Mouse (Mus musculus): Measurements from ENCODE around the gene Rasgef1b. TPM values are rescaled to one million over a fixed set of nuclear protein-coding genes. Genes with fewer than 3 reads are reported as not detected.

Rasgef1b gene
- polyA plus RNA-seq, 2 experiments = 4.3 to 9.2 TPM

DNA sequence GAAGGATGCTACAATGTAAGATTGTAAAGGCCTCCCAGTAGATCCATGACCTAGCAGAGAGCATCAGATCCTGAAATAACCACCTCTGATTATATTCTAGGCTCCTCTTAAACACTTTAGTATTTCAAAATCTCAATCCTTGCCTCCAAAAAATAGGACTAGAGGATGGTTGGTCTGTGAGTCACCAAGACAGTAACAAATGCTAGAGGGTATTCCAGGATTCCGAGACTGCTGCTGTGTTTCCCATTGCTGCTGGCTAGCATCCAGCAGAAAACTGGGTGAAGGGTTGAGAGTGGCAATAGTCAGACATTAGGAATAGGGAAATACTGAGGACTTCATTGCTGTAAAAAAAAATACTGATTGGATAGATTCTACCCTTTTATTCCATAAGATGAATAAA, 457.3 kb downstream of the Rasgef1b start:
- WGBS = 63% methylated on average over 1 of the region's 1 CpGs
- Histone ChIP-seq H3K9me3 (ENCODE audit: control insufficient read depth, low read length) (no peaks in the 10 kb centered on the region), H3K9ac (ENCODE audit: low read depth, low read length, severe bottlenecking) (no peak overlapping the region), H3K36me3 (ENCODE audit: control insufficient read depth, insufficient read depth, low read length) (no peaks in the 10 kb centered on the region), H3K4me3 (replicated peaks; ENCODE audit: low read length) (no peak overlapping the region), H3K4me1 (ENCODE audit: control insufficient read depth, insufficient read depth, low read length) (no peaks in the 10 kb centered on the region), H3K4me2 (replicated peaks; ENCODE audit: low read depth, low read length, severe bottlenecking) (no peak overlapping the region), H3K27ac (replicated peaks; ENCODE audit: low read depth, low read length) (no peak overlapping the region), H3K27me3 (ENCODE audit: control insufficient read depth, insufficient read depth, low read length) (no peaks in the 10 kb centered on the region)
- DNase-seq (ENCODE audit: low spot score) (no peak), ATAC-seq (ENCODE audit: low FRiP score, low read depth) (no peak)
- no peak for TF ChIP-seq POLR2A (IDR thresholded peaks at IDR 0.05; ENCODE audit: borderline replicate concordance, extremely low read depth, insufficient read depth, insufficient read length)

DNA sequence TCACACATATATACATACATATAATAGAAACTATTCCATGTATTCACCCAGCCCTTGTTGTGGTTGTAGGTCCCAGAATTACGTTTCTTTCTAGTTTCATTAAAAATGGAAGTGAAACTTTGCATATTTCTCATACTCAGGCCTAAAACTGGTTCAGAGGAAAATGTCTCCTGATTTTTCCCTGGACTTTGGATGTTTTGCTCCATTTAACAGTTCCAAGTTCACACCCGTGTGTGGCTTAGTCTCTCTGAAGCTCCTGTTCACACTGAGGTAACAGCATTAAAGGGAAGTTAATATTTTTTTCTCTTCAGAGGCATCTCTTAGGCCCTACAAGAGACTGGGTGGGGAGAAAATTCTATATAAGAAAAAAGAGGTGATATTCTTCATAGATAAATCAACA, 459.7 kb downstream of the Rasgef1b start:
- H3K27me3 ChIP-seq (ENCODE audit: control insufficient read depth, insufficient read depth, low read length) = no peaks in the 10 kb centered on the region
- H3K9ac ChIP-seq (ENCODE audit: low read depth, low read length, severe bottlenecking) = no peak overlapping the region
- H3K9me3 ChIP-seq (ENCODE audit: control insufficient read depth, low read length) = no peaks in the 10 kb centered on the region
- no peak overlapping the region for H3K27ac ChIP-seq (replicated peaks; ENCODE audit: low read depth, low read length)
- H3K36me3 ChIP-seq (ENCODE audit: control insufficient read depth, insufficient read depth, low read length) = no peaks in the 10 kb centered on the region
- H3K4me3 ChIP-seq (replicated peaks; ENCODE audit: low read length) = no peak overlapping the region
- DNase-seq (ENCODE audit: low spot score) (no peak), ATAC-seq (ENCODE audit: low FRiP score, low read depth) (no peak)
- 86% methylated on average over 2 of the region's 2 CpGs for WGBS
- H3K4me2 ChIP-seq (replicated peaks; ENCODE audit: low read depth, low read length, severe bottlenecking) = no peak overlapping the region
- no peak for TF ChIP-seq POLR2A (IDR thresholded peaks at IDR 0.05; ENCODE audit: borderline replicate concordance, extremely low read depth, insufficient read depth, insufficient read length)
- H3K4me1 ChIP-seq (ENCODE audit: control insufficient read depth, insufficient read depth, low read length) = no peaks in the 10 kb centered on the region

DNA sequence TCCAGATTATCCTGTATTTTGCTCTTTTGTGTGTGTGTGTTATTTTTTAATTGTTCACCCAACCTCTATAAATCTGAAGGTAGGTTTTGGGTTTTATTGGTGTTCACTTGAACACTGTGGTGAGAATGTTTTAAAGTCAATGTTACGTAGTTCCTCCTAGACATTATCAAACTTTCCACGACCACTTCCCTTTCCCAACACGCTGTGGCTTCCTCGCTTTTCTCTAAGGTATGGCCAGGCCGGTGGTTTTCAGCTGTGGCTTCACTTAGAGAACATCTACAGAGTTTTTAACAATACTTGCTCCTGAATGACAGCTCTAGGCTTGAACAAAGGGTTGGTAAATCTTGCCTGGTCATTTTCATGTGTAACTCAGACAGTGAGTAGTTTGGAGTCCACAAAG, 461.5 kb downstream of the Rasgef1b start:
- no peak overlapping the region for H3K4me2 ChIP-seq (replicated peaks; ENCODE audit: low read depth, low read length, severe bottlenecking)
- H3K9me3 ChIP-seq (ENCODE audit: control insufficient read depth, low read length) = no peaks in the 10 kb centered on the region
- no peak for TF ChIP-seq POLR2A (IDR thresholded peaks at IDR 0.05; ENCODE audit: borderline replicate concordance, extremely low read depth, insufficient read depth, insufficient read length)
- no peak overlapping the region for H3K9ac ChIP-seq (ENCODE audit: low read depth, low read length, severe bottlenecking)
- ATAC-seq (ENCODE audit: low FRiP score, low read depth) (no peak), DNase-seq (ENCODE audit: low spot score) (no peak)
- H3K27ac ChIP-seq (replicated peaks; ENCODE audit: low read depth, low read length) = no peak overlapping the region
- H3K27me3 ChIP-seq (ENCODE audit: control insufficient read depth, insufficient read depth, low read length) = no peaks in the 10 kb centered on the region
- WGBS = 77% methylated on average over 5 of the region's 5 CpGs
- no peaks in the 10 kb centered on the region for H3K4me1 ChIP-seq (ENCODE audit: control insufficient read depth, insufficient read depth, low read length)
- no peak overlapping the region for H3K4me3 ChIP-seq (replicated peaks; ENCODE audit: low read length)
- H3K36me3 ChIP-seq (ENCODE audit: control insufficient read depth, insufficient read depth, low read length) = no peaks in the 10 kb centered on the region

DNA sequence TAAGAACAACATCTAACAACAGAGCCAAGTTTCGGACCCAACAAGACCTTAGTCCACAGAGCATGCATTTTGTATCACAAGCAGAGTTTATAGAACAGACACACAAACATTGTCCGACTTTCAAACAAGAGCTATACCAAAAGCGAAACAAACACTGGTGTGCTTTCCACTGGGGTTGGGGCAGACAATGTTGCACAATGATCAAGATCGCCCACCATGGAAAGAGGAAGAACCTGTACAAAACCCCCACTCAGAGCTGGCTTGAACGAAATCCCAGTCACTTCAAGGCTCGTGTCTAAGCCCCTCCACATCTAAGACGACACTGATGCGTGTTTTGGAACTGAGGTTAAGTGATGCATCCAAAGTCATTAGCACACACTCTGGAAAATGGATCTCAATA, 462.6 kb downstream of the Rasgef1b start:
- H3K9me3 ChIP-seq (ENCODE audit: control insufficient read depth, low read length) = no peaks in the 10 kb centered on the region
- no peaks in the 10 kb centered on the region for H3K4me1 ChIP-seq (ENCODE audit: control insufficient read depth, insufficient read depth, low read length)
- H3K9ac ChIP-seq (ENCODE audit: low read depth, low read length, severe bottlenecking) = no peak overlapping the region
- DNase-seq (ENCODE audit: low spot score) (no peak), ATAC-seq (ENCODE audit: low FRiP score, low read depth) (no peak)
- H3K27me3 ChIP-seq (ENCODE audit: control insufficient read depth, insufficient read depth, low read length) = no peaks in the 10 kb centered on the region
- TF ChIP-seq POLR2A (IDR thresholded peaks at IDR 0.05; ENCODE audit: borderline replicate concordance, extremely low read depth, insufficient read depth, insufficient read length) = no peak
- H3K4me3 ChIP-seq (replicated peaks; ENCODE audit: low read length) = no peak overlapping the region
- no peaks in the 10 kb centered on the region for H3K36me3 ChIP-seq (ENCODE audit: control insufficient read depth, insufficient read depth, low read length)
- H3K27ac ChIP-seq (replicated peaks; ENCODE audit: low read depth, low read length) = no peak overlapping the region
- 88% methylated on average over 8 of the region's 8 CpGs for WGBS
- H3K4me2 ChIP-seq (replicated peaks; ENCODE audit: low read depth, low read length, severe bottlenecking) = no peak overlapping the region

- WGBS = 59% methylated on average over 6 of the region's 6 CpGs
- H3K9ac ChIP-seq (ENCODE audit: low read depth, low read length, severe bottlenecking) = no peak overlapping the region
- no peak for ATAC-seq (ENCODE audit: low FRiP score, low read depth)
- no peak for DNase-seq (ENCODE audit: low spot score)
- TF ChIP-seq POLR2A (IDR thresholded peaks at IDR 0.05; ENCODE audit: borderline replicate concordance, extremely low read depth, insufficient read depth, insufficient read length) = no peak
- no peaks in the 10 kb centered on the region for H3K36me3 ChIP-seq (ENCODE audit: control insufficient read depth, insufficient read depth, low read length)
- no peak overlapping the region for H3K4me3 ChIP-seq (replicated peaks; ENCODE audit: low read length)
- no peaks in the 10 kb centered on the region for H3K4me1 ChIP-seq (ENCODE audit: control insufficient read depth, insufficient read depth, low read length)
- H3K4me2 ChIP-seq (replicated peaks; ENCODE audit: low read depth, low read length, severe bottlenecking) = no peak overlapping the region
- H3K27ac ChIP-seq (replicated peaks; ENCODE audit: low read depth, low read length) = no peak overlapping the region
- no peaks in the 10 kb centered on the region for H3K9me3 ChIP-seq (ENCODE audit: control insufficient read depth, low read length)
- H3K27me3 ChIP-seq (ENCODE audit: control insufficient read depth, insufficient read depth, low read length) = no peaks in the 10 kb centered on the region
These were observed 466.5 kb downstream of the Rasgef1b start for GRCm38 (mm10) chr5:99262197-99262920.
